Mouse (Mus musculus) layer of hippocampus, adult 9-11 months (tissue): Measurements from ENCODE around the gene Hist1h4f.

Source experiments
- DNase-seq: peaks from one replicate; pipeline ENCODE4 v3.0.0; 2022

The Hist1h4f gene

DNA sequence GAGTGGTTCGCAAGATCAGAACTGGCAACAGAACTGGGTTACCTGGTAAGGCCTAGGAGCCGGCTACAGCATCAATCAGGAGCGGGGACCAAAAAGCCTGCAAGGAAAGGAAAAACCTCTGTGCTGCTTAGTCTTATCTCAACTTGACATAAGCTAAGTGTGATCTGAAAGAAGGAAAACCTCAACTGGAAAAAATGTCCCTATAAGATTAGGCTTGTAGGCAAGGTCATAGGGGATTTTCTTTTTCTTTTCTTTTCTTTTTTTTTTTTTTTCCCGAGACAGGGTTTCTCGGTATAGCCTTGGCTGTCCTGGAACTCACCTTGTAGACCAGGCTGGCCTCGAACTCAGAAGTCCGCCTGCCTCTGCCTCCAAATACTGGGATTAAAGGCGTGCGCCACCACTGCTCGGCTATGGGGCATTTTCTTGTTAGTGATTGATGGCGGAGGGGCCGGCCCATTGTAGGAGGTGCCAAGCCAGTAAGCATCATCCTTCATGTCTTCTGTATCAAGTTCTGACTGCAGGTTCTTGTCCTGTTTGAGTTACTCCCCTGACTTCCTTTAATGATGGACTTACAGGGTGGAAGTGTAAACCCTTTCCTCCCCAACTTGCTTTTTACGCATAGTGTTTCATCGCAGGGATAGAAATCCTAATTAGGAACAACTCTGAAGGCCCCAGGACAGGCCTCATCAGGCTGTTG, 44.5 kb downstream of the Hist1h4f start:
- no peak for DNase-seq

DNA sequence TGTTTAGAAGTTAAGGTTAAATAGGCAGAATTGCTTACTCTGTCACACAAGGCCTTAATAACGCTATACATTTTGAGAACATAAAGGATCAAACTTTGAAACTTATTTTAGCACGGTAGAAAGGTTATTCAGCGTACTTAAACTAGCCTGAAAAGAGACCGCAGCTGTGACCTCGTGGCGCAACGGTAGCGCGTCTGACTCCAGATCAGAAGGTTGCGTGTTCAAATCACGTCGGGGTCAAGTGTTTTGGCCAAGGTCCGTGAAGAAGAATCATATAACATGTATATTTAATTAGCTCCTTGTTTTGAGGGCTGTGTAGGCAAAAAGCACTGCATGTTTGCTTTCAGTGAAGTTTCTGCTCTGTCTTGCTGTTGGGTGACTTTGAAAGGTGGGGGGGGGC, 45.1 kb downstream of the Hist1h4f start:
- no peak for DNase-seq

DNA sequence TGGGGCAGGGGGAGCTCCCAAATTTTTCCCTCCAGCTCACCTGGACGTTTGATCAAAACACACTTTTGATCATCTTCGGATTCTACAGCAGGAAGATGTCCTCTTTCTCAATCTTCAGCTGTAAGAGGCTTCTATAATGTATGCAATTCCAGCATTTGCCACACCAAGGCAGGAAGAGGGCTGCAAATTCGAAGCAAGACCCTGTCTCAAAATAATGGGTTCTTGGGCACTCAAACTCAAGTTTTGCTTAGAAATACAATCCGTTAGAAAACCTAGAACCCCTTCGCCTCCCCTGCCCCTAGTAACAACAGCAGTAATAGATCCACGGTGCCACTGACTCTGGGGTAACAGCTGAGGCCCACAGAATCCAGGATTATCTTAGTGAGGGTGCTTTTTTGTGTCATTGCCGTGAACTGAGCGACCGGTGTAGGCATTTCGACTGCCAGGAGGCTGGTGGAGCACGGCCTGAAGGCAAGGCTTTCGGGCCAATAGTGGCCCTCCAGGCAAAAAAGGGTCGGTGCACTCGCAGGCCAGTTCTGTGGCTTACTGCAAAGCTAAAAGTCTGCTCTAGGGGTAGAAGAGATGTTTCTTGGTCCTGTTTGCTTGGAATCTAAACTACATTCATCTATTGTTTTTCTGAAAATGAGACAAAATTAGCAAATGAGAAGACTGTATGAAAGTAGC, 45.6 kb downstream of the Hist1h4f start:
- DNase-seq, result no peak

DNA sequence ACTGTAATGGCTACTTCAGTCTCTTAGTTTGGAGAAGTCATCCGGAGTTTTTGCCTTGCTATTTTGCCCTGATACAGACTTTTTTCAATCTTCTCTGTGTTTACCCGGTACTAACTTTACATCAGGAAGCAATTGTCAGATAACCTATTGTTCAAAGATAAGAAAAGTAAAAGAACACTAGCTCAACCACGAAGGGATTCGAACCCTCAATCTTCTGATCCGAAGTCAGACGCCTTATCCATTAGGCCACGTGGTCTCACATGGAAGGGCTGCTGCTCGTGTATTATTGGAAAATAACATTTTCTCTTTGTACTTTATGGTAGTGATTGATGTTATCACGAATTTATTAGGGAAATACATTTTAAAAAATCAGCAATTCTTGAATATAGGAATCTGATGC, 47.7 kb downstream of the Hist1h4f start:
- no peak for DNase-seq

DNA sequence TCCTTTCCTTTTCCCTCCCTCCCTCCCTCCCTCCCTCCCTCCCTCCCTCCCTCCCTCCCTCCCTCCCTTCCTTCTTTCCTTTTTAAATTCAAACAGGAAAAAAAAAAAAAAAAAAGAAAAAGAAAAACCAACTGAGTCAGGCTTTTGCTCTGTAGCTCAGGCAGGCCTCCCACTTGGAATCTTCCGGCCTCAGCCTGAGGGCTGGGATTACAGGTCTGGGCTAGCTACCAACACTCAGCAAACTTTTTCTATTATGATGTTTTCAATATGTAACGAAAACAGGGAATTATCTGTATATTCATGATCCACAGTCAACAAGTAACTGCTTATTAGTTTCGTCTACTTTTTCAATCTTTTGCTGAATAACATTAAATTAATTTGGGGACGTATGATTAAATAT, 48.5 kb downstream of the Hist1h4f start:
- DNase-seq, result no peak

DNA sequence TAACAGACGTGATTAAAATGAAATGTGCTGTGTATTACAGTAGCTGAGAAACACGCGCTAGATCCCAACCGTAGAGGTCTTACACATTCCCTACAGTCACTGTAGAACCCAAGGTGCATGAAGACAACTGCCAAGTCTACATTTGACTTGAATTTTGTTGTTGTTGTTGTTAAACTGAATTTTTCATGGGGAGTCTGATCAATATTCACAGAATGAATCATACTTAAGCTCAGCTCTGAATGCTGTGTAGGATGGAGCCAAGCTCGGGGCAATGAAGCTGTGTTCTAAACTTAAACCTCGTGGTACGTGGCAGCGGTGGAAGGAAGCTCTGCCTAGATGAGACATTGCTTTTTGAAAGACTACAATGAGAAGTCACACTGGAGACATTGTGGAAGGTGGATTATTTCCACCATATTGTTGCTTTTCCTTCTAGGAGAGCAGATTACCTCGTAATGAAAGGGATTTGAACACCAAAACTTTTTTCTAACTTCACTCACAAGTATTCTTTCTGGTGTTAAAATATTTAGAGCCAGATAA, 49.3 kb downstream of the Hist1h4f start:
- DNase-seq, result no peak

DNA sequence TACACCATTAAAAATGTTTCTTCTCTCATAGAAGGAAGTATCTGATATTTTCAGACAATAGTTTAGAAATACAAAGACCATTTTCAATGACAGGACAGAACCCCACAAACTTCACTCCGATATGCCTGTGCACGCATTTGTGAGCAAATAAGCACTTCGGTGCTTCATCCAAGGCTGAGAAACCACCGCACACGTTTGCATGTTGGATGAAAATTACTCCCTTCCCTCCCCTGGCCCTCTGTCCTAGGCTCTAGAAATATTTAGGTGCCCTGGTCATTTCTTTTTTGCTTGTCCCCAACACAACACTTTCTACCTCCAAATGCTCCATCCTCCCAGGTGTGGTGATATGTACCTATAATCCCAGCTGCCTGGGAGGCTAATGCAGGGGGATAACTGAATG, 49.9 kb downstream of the Hist1h4f start:
- DNase-seq, result no peak
